Mouse (Mus musculus) erythroid progenitor cell, adult 5-6 weeks (primary cell): ENCODE measurements around the gene Gm21858. TPM values are rescaled to one million over a fixed set of nuclear protein-coding genes. Genes with fewer than 3 reads are reported as not detected.
"Not testable (repeated sequence)": the region's sequence is repeated elsewhere in the genome, so short reads cannot be mapped to it uniquely, and the experiment has no call there.

Experiments
- ATAC-seq: replicated peaks from 2 replicates; pipeline ENCODE4 v1.8.0; 2016; ENCODE audit warnings: moderate number of reproducible peaks, mild to moderate bottlenecking, moderate TSS enrichment, inconsistent platforms; ENCODE audit not compliant: poor library complexity, low FRiP score, severe bottlenecking
- total RNA-seq, 2 experiments: library from RNA; stranded (forward) in 1 of 2; stranded (reverse) in 1 of 2; fragments of 150-400 nt in 1 of 2; fragments of 186-747, 209-891 nt in 1 of 2; gene quantifications; 2 replicates each; pipeline versions ENCODE4 v1.2.3 to v1.2.4; 2015 to 2017; ENCODE audit warnings: low replicate concordance in 2 of 2

Gm21858 gene
- total RNA-seq (2015; ENCODE audit: low replicate concordance) (not detected in 2 replicates), total RNA-seq (2017; ENCODE audit: low replicate concordance) (not detected in 2 replicates)

DNA sequence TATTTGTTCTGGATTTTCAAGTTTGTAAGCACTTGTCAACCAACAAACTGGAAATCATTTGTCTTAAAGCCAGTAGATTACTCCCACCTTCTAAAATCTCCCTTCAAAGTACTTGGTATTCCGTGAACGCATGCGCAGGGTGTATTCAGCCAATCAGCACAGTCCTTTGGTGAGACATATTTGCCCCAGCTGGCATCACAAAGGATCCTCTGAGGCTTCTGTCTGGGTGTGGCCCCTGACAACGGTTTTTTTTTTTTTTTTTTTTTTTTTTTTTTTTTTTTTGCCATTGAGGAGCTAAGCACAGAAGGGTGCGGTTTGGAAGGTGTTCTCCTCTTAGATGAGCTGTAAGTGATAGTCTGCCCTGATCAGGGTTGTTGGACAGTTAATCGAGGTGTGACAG lies at the start of gene Gm21858:
Gene Gm21858, plus strand, starts transcription at position 301 of the 400 bp plus-strand sequence.
- not testable (repeated sequence) for ATAC-seq
